Mouse (Mus musculus) MEL (cell line): ENCODE measurements around the gene Rtp2.

Experiments
- CTCF ChIP-seq, 3 experiments: IDR thresholded peaks in 2 of 3; conservative IDR thresholded peaks in 1 of 3; 2 replicates each; pipeline ENCODE4 v1.5.1; 2011 to 2012; ENCODE audit warnings: low read length in 3 of 3, low read depth in 2 of 3, mild to moderate bottlenecking in 2 of 3, improper control_type of control experiment in 1 of 3, inconsistent platforms in 1 of 3, mixed read lengths in 1 of 3, moderate library complexity in 1 of 3; ENCODE audit not compliant: control insufficient read depth in 1 of 3, insufficient read depth in 1 of 3, poor library complexity in 1 of 3, severe bottlenecking in 1 of 3
- E2F4 ChIP-seq: IDR thresholded peaks from 2 replicates; pipeline ENCODE4 v1.6.1; 2011; ENCODE audit warnings: low read depth, low read length, improper control_type of control experiment, borderline replicate concordance
- KAT2A ChIP-seq: conservative IDR thresholded peaks from 2 replicates; pipeline ENCODE4 v1.6.1; 2012; ENCODE audit warnings: low read depth, low read length, improper control_type of control experiment, inconsistent platforms
- MAX ChIP-seq: IDR thresholded peaks from 2 replicates; pipeline ENCODE4 v1.6.1; 2011; ENCODE audit warnings: low read length, improper control_type of control experiment
- MXI1 ChIP-seq: IDR thresholded peaks from 2 replicates; pipeline ENCODE4 v1.6.1; 2011; ENCODE audit warnings: mild to moderate bottlenecking, low read depth, low read length, improper control_type of control experiment
- POLR2A ChIP-seq, 2 experiments: IDR thresholded peaks; 2 replicates each; pipeline ENCODE4 v1.6.1; 2011 to 2012; ENCODE audit warnings: low read length in 2 of 2, mild to moderate bottlenecking in 2 of 2, control low read depth in 1 of 2, improper control_type of control experiment in 1 of 2, low read depth in 1 of 2, moderate library complexity in 1 of 2; ENCODE audit not compliant: control insufficient read depth in 1 of 2, insufficient read depth in 1 of 2, poor library complexity in 1 of 2

GRCm38 (mm10) chr16:23952101-23952727 lies 20.0 kb upstream of the Rtp2 start:
- TF ChIP-seq POLR2A (IDR thresholded peaks at IDR 0.05; ENCODE audit: control insufficient read depth in 1 of 2, insufficient read depth in 1 of 2, low read depth in 1 of 2, low read length in 2 of 2, poor library complexity in 1 of 2), result no peak
- TF ChIP-seq CTCF (IDR thresholded peaks at IDR 0.05 in 2 of 3, conservative IDR thresholded peaks at IDR 0.05 in 1 of 3; ENCODE audit: control insufficient read depth in 1 of 3, insufficient read depth in 1 of 3, low read depth in 2 of 3, low read length in 3 of 3, poor library complexity in 1 of 3, severe bottlenecking in 1 of 3), result no peak
- no peak for TF ChIP-seq KAT2A
- TF ChIP-seq MAX, result no peak
- no peak for TF ChIP-seq E2F4
- no peak for TF ChIP-seq MXI1
